Mouse (Mus musculus): ENCODE data around the gene Nudt4. TPM values are rescaled to one million over a fixed set of nuclear protein-coding genes. Genes with fewer than 3 reads are reported as not detected.

Gene Nudt4
- total and polyA plus RNA-seq, 3 experiments: 21.1 to 35.7 TPM; not detected in 1

DNA sequence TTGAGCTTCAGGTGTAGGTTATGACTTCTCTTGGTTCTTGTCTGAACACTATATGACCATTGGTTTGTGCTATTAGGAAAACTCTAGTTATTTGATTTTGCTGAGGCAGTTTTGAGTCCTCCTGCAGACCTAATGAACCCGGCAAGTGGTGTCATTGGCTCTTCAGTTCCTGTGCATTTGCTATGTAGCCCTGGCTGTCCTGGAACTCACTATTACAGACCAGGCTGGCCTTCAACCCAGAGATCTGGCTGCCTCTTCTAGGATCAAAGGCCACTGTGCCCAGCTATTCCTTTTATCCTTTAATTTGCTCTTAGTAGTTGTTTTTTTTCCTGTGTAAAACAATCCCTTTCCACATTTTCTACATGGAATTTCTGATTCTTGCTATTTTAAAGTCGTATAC lies 20.6 kb downstream of the Nudt4 start:
- no peak for DNase-seq (ENCODE audit: low read depth, low spot score)
- H3K36me3 ChIP-seq (ENCODE audit: control insufficient read depth in 1 of 2, insufficient read depth in 2 of 2, low read length in 2 of 2): peaks cover 2 to 7% of the 10 kb centered on the region in 2 experiments; a peak in 3 of 4 replicates
- H3K9me3 ChIP-seq (replicated peaks; ENCODE audit: insufficient read depth, low read length): no peaks in the 10 kb centered on the region
- no peak for TF ChIP-seq ELF1 (IDR thresholded peaks at IDR 0.05; ENCODE audit: low read depth, low read length)
- TF ChIP-seq RAD21 (IDR thresholded peaks at IDR 0.05; ENCODE audit: low read depth, low read length): no peak
- TF ChIP-seq POLR2AphosphoS5 (IDR thresholded peaks at IDR 0.05; ENCODE audit: borderline replicate concordance, low read depth, low read length): no peak
- TF ChIP-seq SMC3 (IDR thresholded peaks at IDR 0.05; ENCODE audit: low read depth, low read length): no peak
- H3K27ac ChIP-seq (ENCODE audit: control insufficient read depth, low read depth, low read length): no peak overlapping the region
- no peaks in the 10 kb centered on the region for H3K4me1 ChIP-seq (ENCODE audit: control insufficient read depth in 1 of 2, insufficient read depth in 2 of 2, low read length in 2 of 2)
- peaks cover 19% of the 10 kb centered on the region for H3K79me2 ChIP-seq (ENCODE audit: control insufficient read depth, insufficient read depth, low read length, poor library complexity)
- no peak overlapping the region for H3K4me3 ChIP-seq (ENCODE audit: control insufficient read depth in 1 of 2, insufficient read depth in 1 of 2, low read depth in 2 of 2, low read length in 2 of 2)
- no peak overlapping the region for H3K9ac ChIP-seq (ENCODE audit: control insufficient read depth, low read depth, low read length, poor library complexity, severe bottlenecking)
- H3K27me3 ChIP-seq (ENCODE audit: control insufficient read depth in 1 of 2, insufficient read depth in 2 of 2, low read length in 2 of 2): no peaks in the 10 kb centered on the region

DNA sequence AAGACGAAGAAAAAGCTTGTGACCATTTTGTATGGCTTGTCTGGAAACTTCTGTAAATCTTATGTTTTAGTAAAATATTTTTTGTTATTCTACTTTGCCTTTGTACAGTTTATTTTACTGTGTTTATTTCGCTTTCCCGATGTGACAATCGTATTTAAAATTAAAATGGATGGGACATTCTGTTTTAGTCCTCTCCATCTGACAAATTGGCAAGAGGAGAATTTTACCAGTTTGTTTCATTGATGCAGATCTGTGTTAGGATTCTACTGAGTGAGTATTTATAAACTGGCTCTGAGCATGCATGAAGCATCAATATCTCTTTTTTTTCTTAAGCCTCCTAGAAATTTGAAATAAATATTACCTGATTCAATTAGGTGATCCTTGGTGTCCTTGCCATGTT lies 21.0 kb downstream of the Nudt4 start:
- H3K4me1 ChIP-seq (ENCODE audit: control insufficient read depth in 1 of 2, insufficient read depth in 2 of 2, low read length in 2 of 2): no peaks in the 10 kb centered on the region
- peaks cover 3 to 7% of the 10 kb centered on the region in 2 experiments for H3K36me3 ChIP-seq (ENCODE audit: control insufficient read depth in 1 of 2, insufficient read depth in 2 of 2, low read length in 2 of 2)
- H3K27me3 ChIP-seq (ENCODE audit: control insufficient read depth in 1 of 2, insufficient read depth in 2 of 2, low read length in 2 of 2): no peaks in the 10 kb centered on the region
- TF ChIP-seq SMC3 (IDR thresholded peaks at IDR 0.05; ENCODE audit: low read depth, low read length) (no peak), POLR2AphosphoS5 (IDR thresholded peaks at IDR 0.05; ENCODE audit: borderline replicate concordance, low read depth, low read length) (no peak), CHD2 (IDR thresholded peaks at IDR 0.05; ENCODE audit: low read length) (no peak), JUND (IDR thresholded peaks at IDR 0.05; ENCODE audit: low read depth, low read length) (no peak), CTCF (IDR thresholded peaks at IDR 0.05 in 2 of 3, conservative IDR thresholded peaks at IDR 0.05 in 1 of 3; ENCODE audit: control insufficient read depth in 1 of 3, insufficient read depth in 1 of 3, low read depth in 2 of 3, low read length in 3 of 3, poor library complexity in 1 of 3, severe bottlenecking in 1 of 3) (no peak), RAD21 (IDR thresholded peaks at IDR 0.05; ENCODE audit: low read depth, low read length) (no peak), ELF1 (IDR thresholded peaks at IDR 0.05; ENCODE audit: low read depth, low read length) (no peak), BHLHE40 (IDR thresholded peaks at IDR 0.05; ENCODE audit: borderline replicate concordance, low read depth, low read length) (no peak), HCFC1 (IDR thresholded peaks at IDR 0.05; ENCODE audit: low read depth, low read length) (no peak), CHD1 (IDR thresholded peaks at IDR 0.05; ENCODE audit: low read depth, low read length) (no peak), TBP (IDR thresholded peaks at IDR 0.05; ENCODE audit: low read depth, low read length) (no peak), SIN3A (IDR thresholded peaks at IDR 0.05; ENCODE audit: low read length) (no peak), MEF2A (IDR thresholded peaks at IDR 0.05; ENCODE audit: extremely low read depth, insufficient replicate concordance, low read depth, low read length, poor library complexity, severe bottlenecking) (no peak), ZNF384 (IDR thresholded peaks at IDR 0.05; ENCODE audit: low read depth, low read length) (no peak), ZC3H11A (IDR thresholded peaks at IDR 0.05; ENCODE audit: low read depth, low read length) (no peak), MYB (IDR thresholded peaks at IDR 0.05; ENCODE audit: low read depth, low read length) (no peak), TCF12 (IDR thresholded peaks at IDR 0.05; ENCODE audit: low read depth, low read length) (no peak), E2F4 (IDR thresholded peaks at IDR 0.05; ENCODE audit: borderline replicate concordance, low read depth, low read length) (no peak), RCOR1 (IDR thresholded peaks at IDR 0.05; ENCODE audit: low read depth, low read length) (no peak)
- H3K27ac ChIP-seq (ENCODE audit: control insufficient read depth, low read depth, low read length): no peak overlapping the region
- H3K9ac ChIP-seq (ENCODE audit: control insufficient read depth, low read depth, low read length, poor library complexity, severe bottlenecking): no peak overlapping the region
- peaks cover 24% of the 10 kb centered on the region for H3K79me2 ChIP-seq (ENCODE audit: control insufficient read depth, insufficient read depth, low read length, poor library complexity)
- no peaks in the 10 kb centered on the region for H3K9me3 ChIP-seq (replicated peaks; ENCODE audit: insufficient read depth, low read length)
- H3K4me3 ChIP-seq (ENCODE audit: control insufficient read depth in 1 of 2, insufficient read depth in 1 of 2, low read depth in 2 of 2, low read length in 2 of 2): no peak overlapping the region
- DNase-seq (ENCODE audit: low read depth, low spot score): no peak

Data from MEL (cell line).